Mouse (Mus musculus) intestine, embryonic 15.5 days (tissue): ENCODE results near the gene Astn1. TPM values are rescaled to one million over a fixed set of nuclear protein-coding genes. Genes with fewer than 3 reads are reported as not detected.
A peak's percentile ranks its signal among the peaks of the same experiment; 100 is the strongest.

Experiments used
- ATAC-seq: fragments of 200-750 bp; cut with Nextera tagmentation; 2 replicates; pipeline ENCODE4 v1.8.0; 2017; ENCODE audit warnings: moderate TSS enrichment, moderate library complexity
- H3K27ac ChIP-seq: fragments of 300-500 bp; sonication (generic); 2 replicates; pipeline ENCODE4 v1.5.1; 2015; ENCODE audit warnings: mild to moderate bottlenecking, inconsistent platforms
- H3K27me3 ChIP-seq: fragments of 300-500 bp; sonication (generic); replicated peaks from 2 replicates; pipeline ENCODE4 v1.6.1; 2015; ENCODE audit warnings: inconsistent platforms
- H3K36me3 ChIP-seq: fragments of 300-500 bp; sonication (generic); 2 replicates; pipeline ENCODE4 v1.6.1; 2015; ENCODE audit warnings: inconsistent platforms
- H3K4me1 ChIP-seq: fragments of 300-500 bp; sonication (generic); replicated peaks from 2 replicates; pipeline ENCODE4 v1.6.1; 2015; ENCODE audit warnings: inconsistent platforms
- H3K4me2 ChIP-seq: fragments of 300-500 bp; sonication (generic); replicated peaks from 2 replicates; pipeline ENCODE4 v1.6.1; 2015; ENCODE audit warnings: mild to moderate bottlenecking, inconsistent platforms
- H3K4me3 ChIP-seq: fragments of 300-500 bp; sonication (generic); replicated peaks from 2 replicates; pipeline ENCODE4 v1.5.1; 2015; ENCODE audit warnings: inconsistent platforms
- H3K9ac ChIP-seq: fragments of 300-500 bp; sonication (generic); 2 replicates; pipeline ENCODE4 v1.6.1; 2015; ENCODE audit warnings: inconsistent platforms
- H3K9me3 ChIP-seq: fragments of 300-500 bp; sonication (generic); 2 replicates; pipeline ENCODE4 v1.6.1; 2016; ENCODE audit warnings: inconsistent platforms
- WGBS: fragments of 180-500 bp; shearing (Covaris S2); methylation state at CpG from one replicate; pipeline ENCODE4 v1.1.7; 2015; 5-methylcytosine and 5-hydroxymethylcytosine counted together
- polyA plus RNA-seq: library from polyadenylated mRNA; unstranded; fragments of >200 nt; fragmentation: Nextera tagmentation; extraction: Ambion mirVana; gene quantifications from 2 replicates; pipeline ENCODE4 v1.2.1, GENCODE M21; 2015

Astn1 gene
- polyA plus RNA-seq, 1 experiment from 2014 or later: 1.1 TPM

DNA sequence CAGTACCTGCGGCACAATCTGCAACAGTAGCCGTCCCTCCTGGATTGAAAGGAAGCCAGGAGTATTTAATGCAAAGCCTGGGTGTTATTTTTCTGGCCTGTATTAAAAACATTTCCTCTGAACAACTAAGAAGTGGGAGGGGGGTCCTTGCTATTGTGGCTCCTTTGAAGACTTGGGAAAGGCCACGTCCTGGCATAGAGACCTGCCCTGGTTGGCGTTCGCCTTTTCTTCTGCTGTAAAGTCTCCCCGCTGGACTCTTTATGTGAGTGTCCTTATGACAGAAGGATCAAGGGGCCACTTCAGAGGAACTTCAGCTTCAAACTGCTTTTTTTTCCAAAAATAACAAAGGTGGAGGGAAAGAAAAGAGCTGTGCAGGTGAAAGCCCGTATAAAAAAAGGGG lies 85.9 kb downstream of the Astn1 start:
- Histone ChIP-seq H3K27me3 (no peaks in the 10 kb centered on the region), H3K4me3 (no peak overlapping the region), H3K4me2 (no peak overlapping the region), H3K36me3 (no peaks in the 10 kb centered on the region), H3K4me1 (no peaks in the 10 kb centered on the region), H3K27ac (no peak overlapping the region), H3K9me3 (no peaks in the 10 kb centered on the region), H3K9ac (no peak overlapping the region)
- 86% methylated on average over 7 of the region's 7 CpGs for WGBS
- no peak for ATAC-seq

DNA sequence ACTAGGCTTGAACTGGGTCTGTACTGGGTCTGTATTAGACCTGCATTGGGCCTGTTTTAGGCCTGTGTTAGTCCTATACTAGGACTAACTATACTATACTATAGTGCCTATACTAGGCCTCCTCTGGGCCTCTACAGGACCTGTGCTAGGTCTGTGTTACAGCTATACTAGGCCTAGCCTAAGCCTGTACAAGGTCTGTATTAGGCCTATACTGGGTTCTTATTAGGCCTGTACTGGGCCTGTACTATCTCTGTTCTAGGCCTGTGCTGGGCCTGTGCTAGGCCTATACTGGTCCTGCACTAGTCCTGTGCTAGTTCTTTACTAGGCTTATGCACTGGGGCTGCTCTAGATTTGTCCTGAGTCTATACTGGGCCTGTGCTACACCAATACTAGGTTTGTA lies 90.6 kb downstream of the Astn1 start:
- H3K9me3 ChIP-seq: no peaks in the 10 kb centered on the region
- no peaks in the 10 kb centered on the region for H3K4me1 ChIP-seq
- no peaks in the 10 kb centered on the region for H3K36me3 ChIP-seq
- no peak for ATAC-seq
- H3K4me2 ChIP-seq: no peak overlapping the region
- no peaks in the 10 kb centered on the region for H3K27me3 ChIP-seq
- no peak overlapping the region for H3K4me3 ChIP-seq
- no peak overlapping the region for H3K9ac ChIP-seq
- no peak overlapping the region for H3K27ac ChIP-seq

DNA sequence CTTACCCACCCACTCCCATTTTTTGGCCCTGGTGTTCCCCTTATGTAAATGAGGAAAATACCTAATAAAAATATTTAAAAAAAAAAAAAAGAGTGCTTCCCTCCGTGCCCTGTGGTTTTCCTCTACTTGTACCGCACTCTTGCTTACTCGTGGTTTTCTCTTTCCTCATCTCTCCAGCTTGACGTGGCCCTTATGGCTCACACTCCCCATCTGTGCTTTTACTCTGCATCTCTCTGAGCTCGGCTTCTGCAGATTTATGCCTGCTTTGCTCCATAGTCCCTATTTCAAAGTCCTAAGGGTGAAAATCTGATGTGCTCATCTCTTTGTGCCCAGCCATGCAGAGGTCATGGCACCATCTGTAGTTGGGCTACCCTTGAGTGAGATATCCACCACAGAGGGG lies 91.5 kb downstream of the Astn1 start:
- no peaks in the 10 kb centered on the region for H3K27me3 ChIP-seq
- H3K4me3 ChIP-seq: no peak overlapping the region
- WGBS: 78% methylated on average over 5 of the region's 5 CpGs
- no peak overlapping the region for H3K27ac ChIP-seq
- no peak overlapping the region for H3K9ac ChIP-seq
- H3K4me1 ChIP-seq: no peaks in the 10 kb centered on the region
- H3K9me3 ChIP-seq: no peaks in the 10 kb centered on the region
- ATAC-seq: no peak
- no peak overlapping the region for H3K4me2 ChIP-seq
- no peaks in the 10 kb centered on the region for H3K36me3 ChIP-seq

DNA sequence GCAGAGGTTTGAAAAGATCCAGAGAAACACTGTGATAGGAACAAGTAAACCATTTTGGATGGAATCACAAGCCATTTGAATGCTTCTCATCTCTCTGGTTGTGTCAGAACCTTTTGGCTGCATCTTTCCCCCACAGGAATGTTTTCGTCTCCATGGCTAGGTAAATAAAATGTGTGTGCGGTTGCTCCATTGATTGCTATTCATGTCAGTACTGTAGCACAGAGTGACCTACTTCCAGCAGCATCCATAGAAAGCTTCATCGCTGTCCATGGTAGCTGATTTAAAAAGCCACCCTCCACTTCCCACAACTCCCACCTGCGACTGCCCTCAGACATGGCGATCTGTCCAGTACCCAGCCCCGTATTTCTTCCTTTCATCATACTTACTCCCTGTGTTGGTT lies 101.9 kb downstream of the Astn1 start:
- ATAC-seq: no peak
- WGBS: 63% methylated on average over 6 of the region's 6 CpGs
- H3K27me3 ChIP-seq: no peaks in the 10 kb centered on the region
- H3K4me2 ChIP-seq: no peak overlapping the region
- H3K9ac ChIP-seq: no peak overlapping the region
- H3K4me3 ChIP-seq: no peak overlapping the region
- H3K36me3 ChIP-seq: no peaks in the 10 kb centered on the region
- H3K27ac ChIP-seq: no peak overlapping the region
- no peaks in the 10 kb centered on the region for H3K4me1 ChIP-seq
- no peaks in the 10 kb centered on the region for H3K9me3 ChIP-seq

DNA sequence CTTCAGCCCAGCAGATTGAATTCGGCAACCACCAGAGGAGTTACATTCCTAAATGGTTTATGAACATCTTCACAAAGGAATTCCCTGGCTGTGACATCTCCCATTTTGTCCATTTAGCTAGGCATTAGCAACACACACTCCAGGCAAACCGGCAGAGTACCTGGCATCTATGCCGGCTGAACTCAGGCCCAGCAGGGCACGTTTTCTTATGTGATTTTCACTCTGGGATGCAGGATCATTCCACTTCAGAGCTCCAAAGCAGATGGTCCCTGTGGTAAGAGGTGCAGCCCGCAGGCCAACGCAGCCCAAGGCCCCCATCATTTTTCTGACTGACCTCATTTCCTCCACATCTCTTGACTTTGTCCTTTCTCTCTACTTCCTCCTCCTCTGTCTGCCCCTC lies 103.2 kb downstream of the Astn1 start:
- 58% methylated on average over 6 of the region's 6 CpGs for WGBS
- Histone ChIP-seq H3K27me3 (no peaks in the 10 kb centered on the region), H3K27ac (no peak overlapping the region), H3K4me2 (no peak overlapping the region), H3K4me3 (no peak overlapping the region), H3K36me3 (no peaks in the 10 kb centered on the region), H3K9ac (no peak overlapping the region), H3K4me1 (no peaks in the 10 kb centered on the region), H3K9me3 (no peaks in the 10 kb centered on the region)
- no peak for ATAC-seq

DNA sequence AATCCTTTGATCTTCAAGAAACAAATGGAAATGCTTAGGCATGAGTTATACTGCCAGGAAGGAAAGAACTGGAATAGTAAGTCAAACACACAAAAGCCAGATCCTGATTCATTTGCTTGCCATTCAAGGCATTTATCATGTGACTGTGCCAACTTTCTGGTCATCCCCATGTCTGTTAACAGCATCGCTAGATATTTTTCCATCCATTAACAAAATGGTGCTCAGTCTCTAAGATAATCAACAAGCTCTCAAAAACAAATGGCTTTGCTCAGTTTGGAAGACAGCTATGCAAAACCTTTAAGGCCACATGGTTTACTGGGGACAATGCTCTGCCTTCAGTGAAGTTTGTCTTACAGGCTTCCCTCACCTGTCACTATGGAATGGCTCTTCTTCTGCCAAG lies 115.8 kb downstream of the Astn1 start:
- Histone ChIP-seq H3K36me3 (no peaks in the 10 kb centered on the region), H3K9ac (no peak overlapping the region), H3K4me3 (no peak overlapping the region), H3K9me3 (no peaks in the 10 kb centered on the region), H3K4me1 (no peaks in the 10 kb centered on the region), H3K27me3 (no peaks in the 10 kb centered on the region), H3K27ac (no peak overlapping the region), H3K4me2 (no peak overlapping the region)
- no peak for ATAC-seq
- WGBS: 89% methylated on average over 1 of the region's 1 CpGs

DNA sequence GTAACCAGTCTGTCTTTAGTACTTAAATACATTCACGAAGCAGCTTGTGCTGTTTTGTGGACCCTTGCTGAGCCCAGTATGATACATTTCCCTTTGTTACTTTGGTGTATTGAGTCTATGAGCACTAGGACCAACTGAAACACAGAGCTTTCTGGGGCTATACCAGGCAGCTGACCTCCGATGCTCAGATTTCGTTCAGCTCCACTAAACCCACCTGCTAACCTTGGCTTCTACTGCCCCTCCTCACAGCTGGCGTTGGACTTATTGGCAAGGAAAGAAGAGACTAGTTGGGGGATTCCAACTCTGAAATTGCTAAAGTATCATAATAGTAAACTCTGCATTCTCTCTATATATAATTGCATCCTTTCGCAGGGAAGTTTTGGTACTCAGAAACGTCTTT lies 118.2 kb downstream of the Astn1 start:
- Histone ChIP-seq H3K27me3 (no peaks in the 10 kb centered on the region), H3K9ac (no peak overlapping the region), H3K4me1 (no peaks in the 10 kb centered on the region), H3K4me2 (no peak overlapping the region), H3K9me3 (no peaks in the 10 kb centered on the region), H3K36me3 (no peaks in the 10 kb centered on the region), H3K4me3 (no peak overlapping the region), H3K27ac (no peak overlapping the region)
- ATAC-seq: no peak
- WGBS: 78% methylated on average over 6 of the region's 6 CpGs

DNA sequence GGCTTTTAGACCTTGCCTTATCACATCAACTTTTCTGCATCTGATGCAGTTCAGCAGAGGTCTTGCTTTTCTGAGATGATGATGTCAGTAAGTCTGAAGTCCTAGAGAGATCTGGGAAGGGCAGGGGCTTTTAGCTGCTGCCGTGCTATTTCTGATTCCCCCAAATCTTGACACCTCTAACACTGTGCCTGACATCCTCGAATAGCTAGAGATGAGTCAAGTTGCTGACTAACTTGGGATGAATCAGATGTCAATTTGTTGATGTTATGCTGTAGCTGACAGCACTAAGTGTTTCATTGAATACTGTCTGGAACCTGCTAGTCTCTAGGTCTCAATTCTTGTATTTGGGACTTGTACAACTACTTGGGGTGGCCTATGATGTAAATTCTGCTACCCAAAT lies 121.7 kb downstream of the Astn1 start:
- Histone ChIP-seq H3K9ac (no peak overlapping the region), H3K36me3 (no peaks in the 10 kb centered on the region), H3K4me1 (no peaks in the 10 kb centered on the region), H3K4me2 (no peak overlapping the region), H3K4me3 (no peak overlapping the region), H3K9me3 (no peaks in the 10 kb centered on the region), H3K27me3 (no peaks in the 10 kb centered on the region), H3K27ac (no peak overlapping the region)
- ATAC-seq: no peak
- 79% methylated on average over 2 of the region's 2 CpGs for WGBS

DNA sequence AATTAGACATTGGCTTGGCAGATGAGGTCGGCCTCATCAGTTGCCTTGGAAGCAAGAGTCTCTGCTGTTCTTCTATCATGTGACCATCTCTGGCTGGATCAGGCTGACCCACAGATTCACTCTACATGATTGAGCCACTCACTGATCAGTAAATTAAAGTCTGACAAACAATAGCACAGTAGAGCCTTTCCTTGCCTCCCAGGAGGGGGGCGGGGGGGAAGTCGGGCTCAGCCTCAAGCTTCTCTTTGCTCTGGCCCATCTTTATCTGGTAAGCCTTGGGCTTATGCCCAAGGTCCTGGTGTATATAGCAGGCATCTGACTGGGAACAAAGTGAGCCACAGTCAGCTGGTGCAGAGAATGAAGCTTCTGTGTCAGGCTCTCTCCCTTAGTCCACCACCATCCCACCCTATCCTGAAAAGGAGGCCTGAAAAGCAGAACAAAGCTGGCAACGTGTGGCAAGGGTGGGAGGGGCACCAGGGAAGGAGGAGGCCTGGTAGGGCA lies 127.5 kb downstream of the Astn1 start:
- H3K36me3 ChIP-seq: no peaks in the 10 kb centered on the region
- H3K4me3 ChIP-seq: no peak overlapping the region
- WGBS: 44% methylated on average over 4 of the region's 4 CpGs
- no peaks in the 10 kb centered on the region for H3K27me3 ChIP-seq
- H3K9ac ChIP-seq: no peak overlapping the region
- H3K27ac ChIP-seq: no peak overlapping the region
- no peaks in the 10 kb centered on the region for H3K4me1 ChIP-seq
- ATAC-seq: peak; percentile 28; the same call in 1 of the 2 replicates
- H3K9me3 ChIP-seq: no peaks in the 10 kb centered on the region
- H3K4me2 ChIP-seq: no peak overlapping the region

DNA sequence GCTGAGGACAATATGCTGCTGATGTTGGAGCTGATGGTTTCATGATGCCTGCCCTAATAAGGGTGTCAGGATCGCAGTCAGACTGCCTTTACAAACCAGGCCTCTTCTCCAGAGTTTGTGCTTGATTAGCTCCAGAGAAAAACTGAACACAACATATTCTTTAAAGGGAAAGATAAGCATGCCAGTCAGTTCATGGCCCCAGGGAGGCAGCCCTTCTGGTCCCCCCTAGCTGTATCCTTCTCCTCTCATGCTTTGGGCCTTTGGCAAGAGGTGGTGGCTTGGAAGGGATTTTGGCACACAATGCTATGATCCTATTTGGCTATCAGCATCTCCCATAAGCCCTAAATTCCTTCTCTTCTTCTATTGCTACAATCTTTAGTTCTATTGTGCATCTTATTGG lies 128.1 kb downstream of the Astn1 start:
- no peaks in the 10 kb centered on the region for H3K4me1 ChIP-seq
- H3K4me2 ChIP-seq: no peak overlapping the region
- H3K27ac ChIP-seq: no peak overlapping the region
- no peak overlapping the region for H3K4me3 ChIP-seq
- no peaks in the 10 kb centered on the region for H3K36me3 ChIP-seq
- no peak for ATAC-seq
- no peaks in the 10 kb centered on the region for H3K9me3 ChIP-seq
- 82% methylated on average over 1 of the region's 1 CpGs for WGBS
- H3K27me3 ChIP-seq: no peaks in the 10 kb centered on the region
- H3K9ac ChIP-seq: no peak overlapping the region

DNA sequence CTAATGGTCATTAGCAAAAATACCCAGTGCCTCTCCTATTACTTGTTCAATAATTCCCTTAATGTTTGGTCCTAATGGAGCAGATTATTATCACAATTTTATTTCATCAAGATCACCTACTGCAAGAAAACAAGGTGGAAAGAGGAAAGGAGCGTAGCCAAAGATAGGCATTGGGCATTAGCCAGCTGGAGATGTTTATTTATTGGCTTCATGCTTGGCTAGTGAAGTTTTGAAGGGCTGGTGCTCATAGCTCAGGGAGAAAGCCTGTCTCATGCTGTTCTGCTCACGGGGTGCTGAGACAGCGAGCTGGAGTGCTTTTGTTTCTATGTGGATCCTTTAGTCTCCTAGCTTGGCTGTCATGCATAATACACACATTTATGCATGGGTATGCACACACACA lies 131.2 kb downstream of the Astn1 start:
- 81% methylated on average over 3 of the region's 3 CpGs for WGBS
- H3K27me3 ChIP-seq: no peaks in the 10 kb centered on the region

DNA sequence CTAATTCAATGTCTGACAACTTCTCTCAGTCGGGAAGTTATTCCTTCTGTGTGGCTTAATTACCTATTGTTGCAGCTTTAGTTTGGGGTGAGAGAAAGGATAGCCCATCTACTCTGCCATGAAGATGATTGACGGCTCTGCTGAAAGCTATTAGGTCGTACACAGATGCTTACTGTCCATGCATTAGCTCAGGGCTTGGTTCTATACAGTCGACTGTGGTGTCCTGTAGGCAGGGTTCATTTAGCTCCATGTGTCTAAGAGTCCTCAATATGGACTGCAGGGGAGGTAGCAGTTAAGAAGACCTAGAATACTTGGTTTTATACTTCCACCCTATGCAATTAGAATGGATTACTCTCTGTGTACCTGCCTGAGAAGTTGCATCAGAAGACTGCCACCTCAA lies 138.1 kb downstream of the Astn1 start:
- H3K27me3 ChIP-seq: no peaks in the 10 kb centered on the region
- WGBS: 69% methylated on average over 4 of the region's 4 CpGs
- no peaks in the 10 kb centered on the region for H3K9me3 ChIP-seq
- no peak overlapping the region for H3K9ac ChIP-seq
- no peaks in the 10 kb centered on the region for H3K4me1 ChIP-seq
- no peak overlapping the region for H3K4me2 ChIP-seq
- H3K27ac ChIP-seq: no peak overlapping the region
- H3K36me3 ChIP-seq: no peaks in the 10 kb centered on the region
- ATAC-seq: no peak
- H3K4me3 ChIP-seq: no peak overlapping the region

More for the DNA sequence above, 131.2 kb downstream of the Astn1 start:
- no peak for ATAC-seq
- Histone ChIP-seq H3K4me2 (no peak overlapping the region), H3K9ac (no peak overlapping the region), H3K9me3 (no peaks in the 10 kb centered on the region), H3K27ac (no peak overlapping the region), H3K36me3 (no peaks in the 10 kb centered on the region), H3K4me1 (no peaks in the 10 kb centered on the region), H3K4me3 (no peak overlapping the region)

DNA sequence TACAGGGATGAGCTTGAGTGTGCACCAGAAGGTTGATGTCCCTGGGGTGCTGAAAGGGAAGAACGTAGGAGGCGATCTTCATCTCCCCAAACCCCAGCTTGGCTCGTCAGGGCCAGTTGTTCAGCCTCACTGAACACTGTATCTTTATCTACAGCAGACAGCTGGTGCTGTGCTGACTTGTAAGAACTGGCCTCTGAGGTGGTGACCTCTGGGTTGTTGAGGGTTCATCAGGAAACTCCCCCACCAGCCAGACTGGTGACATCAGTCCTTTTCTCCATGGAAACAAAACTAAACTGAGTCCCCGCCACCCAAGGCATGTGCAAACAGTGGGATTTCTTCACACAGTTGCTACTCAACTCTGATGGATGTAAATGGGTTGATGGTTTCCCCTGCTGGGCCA lies 138.9 kb downstream of the Astn1 start:
- 52% methylated on average over 4 of the region's 4 CpGs for WGBS
- H3K9ac ChIP-seq: no peak overlapping the region
- no peaks in the 10 kb centered on the region for H3K4me1 ChIP-seq

DNA sequence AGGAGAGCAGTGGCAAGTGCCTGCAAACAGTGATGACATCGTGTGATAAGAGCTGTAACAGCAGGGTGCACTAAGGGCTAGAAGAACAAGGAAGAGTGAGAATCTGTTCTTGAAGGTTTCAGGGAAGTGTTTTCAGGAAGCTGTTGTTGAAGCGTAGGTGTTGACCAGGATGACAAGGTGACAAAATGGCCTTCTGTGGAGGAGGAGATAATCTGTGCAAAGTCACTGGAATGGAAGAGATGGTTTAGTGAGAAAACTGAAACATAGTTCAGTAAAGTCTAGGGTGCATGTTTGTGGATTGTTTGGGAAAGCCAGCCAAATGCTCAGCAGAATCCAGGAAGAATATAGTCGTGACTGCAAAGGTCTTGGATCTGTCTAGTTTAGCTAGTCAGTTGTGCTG lies 145.5 kb downstream of the Astn1 start:
- no peak overlapping the region for H3K9ac ChIP-seq
- no peak for ATAC-seq
- no peaks in the 10 kb centered on the region for H3K27me3 ChIP-seq
- 40% methylated on average over 3 of the region's 3 CpGs for WGBS
- H3K4me1 ChIP-seq: no peaks in the 10 kb centered on the region
- H3K9me3 ChIP-seq: no peaks in the 10 kb centered on the region
- H3K36me3 ChIP-seq: no peaks in the 10 kb centered on the region
- no peak overlapping the region for H3K4me2 ChIP-seq
- no peak overlapping the region for H3K27ac ChIP-seq
- H3K4me3 ChIP-seq: no peak overlapping the region

More for the DNA sequence above, 138.9 kb downstream of the Astn1 start:
- no peak for ATAC-seq
- Histone ChIP-seq H3K36me3 (no peaks in the 10 kb centered on the region), H3K4me2 (no peak overlapping the region), H3K4me3 (no peak overlapping the region), H3K27me3 (no peaks in the 10 kb centered on the region), H3K27ac (no peak overlapping the region), H3K9me3 (no peaks in the 10 kb centered on the region)
